Mouse (Mus musculus): Measurements from ENCODE around the gene Camp.
"Not testable (repeated sequence)": the region's sequence is repeated elsewhere in the genome, so short reads cannot be mapped to it uniquely, and the experiment has no call there.

The Camp gene

DNA sequence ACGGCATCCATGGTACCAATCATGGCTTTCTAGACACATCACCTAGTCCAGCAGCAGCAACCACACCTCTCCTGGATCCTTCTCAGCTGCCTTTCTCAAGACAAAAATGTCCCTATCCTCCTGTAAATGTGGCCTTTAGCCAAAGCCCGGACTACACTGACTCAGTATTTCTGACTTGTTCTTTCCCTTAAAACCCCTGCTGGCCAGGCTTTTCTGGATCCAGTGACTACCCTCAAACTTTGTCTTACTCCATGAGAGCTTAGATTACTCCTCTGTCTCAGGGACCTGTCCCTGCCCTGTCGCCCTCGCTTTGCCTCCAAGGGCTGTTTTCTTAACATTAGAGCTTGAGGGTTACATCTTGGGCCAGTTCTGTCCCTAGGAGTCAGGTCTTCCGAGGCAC, 682 bp upstream of the Camp start:
- no peak for DNase-seq (ENCODE audit: low read depth, low spot score)

DNA sequence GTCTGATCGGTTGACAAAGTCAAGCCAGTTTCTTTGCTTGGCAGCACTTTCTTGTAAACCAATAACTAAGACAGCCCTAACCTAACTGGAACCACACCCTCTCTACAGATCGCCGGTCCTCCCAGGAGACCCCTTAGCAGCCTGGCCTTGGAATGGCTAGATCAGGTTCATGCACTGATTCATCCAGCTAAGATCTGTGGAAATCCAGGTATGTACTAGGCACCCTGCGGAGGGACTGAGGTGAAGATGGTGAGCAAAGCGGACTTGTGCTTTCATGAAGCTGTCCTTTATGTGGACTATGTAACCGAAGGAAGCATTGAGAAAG, 16.4 kb downstream of the Camp start:
- DNase-seq (ENCODE audit: low read depth, low spot score), result no peak

DNA sequence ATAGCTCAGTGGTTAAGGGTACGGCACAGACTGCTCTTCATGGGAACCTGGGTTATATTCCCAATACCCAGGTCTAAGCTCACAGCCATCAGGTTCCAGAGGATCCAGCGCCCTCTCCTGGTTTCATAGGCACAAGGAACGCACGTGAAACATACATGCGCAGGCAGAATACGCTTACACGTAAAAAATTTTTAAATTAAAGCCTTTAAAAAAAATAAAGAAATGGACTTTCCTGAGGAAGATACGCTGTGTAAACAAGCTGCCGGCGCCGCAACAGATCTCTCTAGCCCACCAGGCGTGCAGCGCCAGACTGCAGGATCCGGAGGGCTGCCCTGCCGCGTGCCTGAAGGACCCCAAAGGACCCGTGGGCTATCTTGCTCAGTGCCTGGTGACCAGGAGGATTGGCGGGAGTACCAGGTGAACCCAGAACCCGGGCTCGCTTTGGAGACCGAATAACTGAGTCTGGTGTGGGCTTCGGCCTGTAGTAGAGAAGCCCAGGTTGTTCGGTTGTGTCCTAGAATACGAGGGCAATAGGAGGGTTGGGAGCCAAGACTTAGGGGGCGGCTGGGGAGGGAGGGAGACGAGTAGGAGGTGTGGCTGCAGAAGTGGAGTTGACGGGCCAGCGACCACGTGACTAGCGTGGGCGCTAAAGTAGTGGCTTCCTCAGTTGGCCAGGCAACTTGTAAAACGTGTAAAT, 16.9 kb downstream of the Camp start, which contains the start of gene Nme6:
TSS of gene Nme6 (plus strand) at position 359 of the 697 bp plus-strand sequence.
- peak; percentile 92 for DNase-seq (ENCODE audit: low read depth, low spot score)

DNA sequence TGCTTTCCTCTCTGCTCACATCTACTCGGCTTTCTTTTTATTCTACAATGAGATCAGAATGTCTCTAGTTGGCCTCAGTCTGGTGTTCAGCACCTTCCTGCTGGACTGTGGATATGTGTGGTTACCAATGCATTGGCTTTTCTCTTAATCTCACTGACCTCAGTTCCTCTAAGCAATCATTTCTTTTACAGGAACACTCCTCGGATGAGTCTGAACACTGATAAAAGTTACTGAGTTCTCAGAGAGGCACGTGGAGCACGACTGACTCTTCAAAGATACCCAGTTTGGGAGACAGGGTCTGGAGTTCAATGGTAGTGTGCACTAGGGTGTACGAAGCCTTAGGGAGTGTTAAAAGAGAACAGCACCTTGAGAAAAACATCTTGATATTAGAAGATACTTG, 23.2 kb downstream of the Camp start:
- no peak for DNase-seq (ENCODE audit: low read depth, low spot score)

DNA sequence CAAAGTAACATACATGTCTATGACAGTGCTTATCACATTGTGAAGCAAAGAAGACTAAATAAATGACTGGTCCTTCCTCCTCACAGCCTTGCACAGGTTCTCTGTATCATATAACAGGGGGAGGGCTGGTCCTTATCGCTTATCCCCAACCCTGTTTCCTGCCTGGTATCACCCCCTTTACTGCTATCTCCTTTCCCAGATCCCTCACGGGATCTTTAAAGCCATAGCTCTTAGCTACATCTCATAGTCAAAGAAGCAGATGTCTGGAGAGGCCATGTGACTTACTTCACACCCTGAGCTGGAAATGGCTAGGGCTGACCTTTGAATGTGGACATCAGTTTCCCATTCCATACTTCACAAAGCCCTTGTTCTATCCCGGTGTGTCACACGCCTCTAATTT, 23.7 kb downstream of the Camp start:
- no peak for DNase-seq (ENCODE audit: low read depth, low spot score)

DNA sequence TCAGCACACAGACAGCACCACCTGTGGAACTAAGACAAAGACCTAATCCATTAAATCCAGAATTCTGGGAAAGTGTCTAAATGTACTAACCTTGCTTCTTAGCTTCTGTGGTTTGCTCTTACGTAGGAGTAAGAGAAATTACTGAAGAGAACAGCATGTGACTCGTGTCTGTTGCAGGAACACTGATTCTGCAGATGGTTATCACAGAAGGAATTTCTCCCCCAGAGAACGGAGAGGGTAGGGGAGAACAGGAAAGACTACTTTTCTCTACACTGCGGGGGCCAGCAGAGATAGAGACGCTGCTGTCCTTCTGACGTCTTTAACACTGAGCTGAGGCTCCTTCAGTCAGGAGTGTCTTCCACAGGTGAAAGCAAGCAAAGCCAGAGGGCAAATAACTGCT, 33.1 kb downstream of the Camp start:
- DNase-seq (ENCODE audit: low read depth, low spot score), result no peak

DNA sequence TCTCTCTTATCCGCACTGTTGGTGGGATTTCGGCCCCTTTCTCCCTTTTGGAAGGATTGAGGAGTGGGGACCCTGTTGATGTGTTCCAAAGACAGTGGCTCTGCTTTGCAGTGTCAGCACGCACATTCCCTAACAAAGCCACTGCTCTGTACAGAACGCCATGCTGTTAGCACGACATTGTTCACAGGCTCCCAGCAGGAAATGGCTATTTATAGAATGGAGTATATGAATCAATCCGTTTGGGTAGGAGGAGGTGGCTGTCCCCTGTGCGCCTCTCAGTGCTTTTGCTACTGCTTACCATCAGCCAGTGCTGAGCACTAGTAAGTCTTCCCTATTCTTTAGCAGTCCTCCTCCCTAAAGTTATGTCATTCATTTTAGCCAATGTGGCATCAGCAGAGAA, 36.0 kb downstream of the Camp start:
- peak; percentile 24 for DNase-seq (ENCODE audit: low read depth, low spot score)

DNA sequence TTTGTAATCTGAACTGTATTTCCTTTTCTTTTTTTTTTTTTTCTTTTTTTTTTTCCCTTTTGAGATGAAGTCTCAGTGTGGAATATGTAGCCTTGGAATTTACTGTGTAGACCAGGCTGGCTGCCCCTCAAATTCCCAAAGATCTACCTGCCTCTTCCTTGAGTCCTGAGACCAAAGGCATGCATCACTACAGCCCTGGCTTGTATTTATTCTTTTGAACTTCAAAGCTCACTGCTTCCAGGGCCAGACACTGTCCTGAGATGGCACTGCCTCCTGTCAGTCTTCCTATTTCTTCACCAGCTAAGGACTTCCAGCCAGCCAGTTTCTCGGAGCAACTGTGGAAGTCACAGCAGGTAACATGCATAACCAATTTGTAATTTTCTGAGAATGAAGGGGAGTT, 37.4 kb downstream of the Camp start, which contains the start of gene Spink8:
TSS of gene Spink8 (plus strand) at position 301 of the 400 bp plus-strand sequence.
- no peak for DNase-seq (ENCODE audit: low read depth, low spot score)

DNA sequence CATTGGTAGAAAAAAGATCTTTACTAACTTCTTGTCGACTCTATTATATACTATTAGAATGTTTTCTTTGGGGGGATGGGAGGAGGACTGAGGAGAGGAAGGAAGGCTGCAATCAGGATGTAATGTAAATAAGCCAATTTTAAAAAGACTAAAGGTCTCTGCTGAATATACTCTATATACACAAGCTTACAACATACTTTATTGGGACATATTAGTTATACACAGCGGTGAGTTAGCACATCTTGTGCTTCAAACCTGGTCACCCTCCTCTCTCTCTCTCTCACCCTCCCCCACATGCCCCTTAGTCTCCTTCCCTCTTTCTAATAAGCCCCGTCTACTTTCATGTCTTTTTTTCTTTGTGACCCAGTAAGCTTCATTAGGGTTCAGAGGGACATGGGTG, 41.5 kb downstream of the Camp start:
- DNase-seq (ENCODE audit: low read depth, low spot score), result no peak

DNA sequence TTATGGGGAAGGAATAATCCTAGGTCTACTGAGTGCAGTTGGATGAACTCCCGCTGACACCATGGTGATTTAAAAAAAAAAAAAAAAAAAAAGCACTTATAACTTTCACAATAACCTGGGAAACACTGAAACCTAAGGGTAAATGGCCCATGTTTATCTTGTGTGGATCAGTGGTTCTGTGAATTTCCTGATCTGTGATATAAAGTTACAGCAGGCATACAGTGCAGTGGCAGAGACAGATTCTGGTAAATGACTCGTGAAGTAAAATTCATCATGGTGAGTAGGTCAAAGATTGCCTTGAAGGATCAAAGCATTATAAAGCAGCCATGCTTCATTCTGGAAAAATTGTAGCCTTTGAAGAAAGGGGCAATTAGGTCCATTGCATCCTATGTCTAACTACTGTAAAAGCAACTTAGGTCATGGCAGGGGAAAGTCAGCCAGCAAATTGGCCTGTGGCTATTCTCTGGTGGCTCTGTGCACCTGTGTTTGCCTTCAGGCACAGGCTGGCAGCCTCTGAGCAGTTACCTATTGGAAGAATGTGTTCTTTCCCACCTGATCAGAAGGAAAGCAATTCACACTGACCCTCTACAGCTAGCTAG, 42.6 kb downstream of the Camp start:
- no peak for DNase-seq (ENCODE audit: low read depth, low spot score)

DNA sequence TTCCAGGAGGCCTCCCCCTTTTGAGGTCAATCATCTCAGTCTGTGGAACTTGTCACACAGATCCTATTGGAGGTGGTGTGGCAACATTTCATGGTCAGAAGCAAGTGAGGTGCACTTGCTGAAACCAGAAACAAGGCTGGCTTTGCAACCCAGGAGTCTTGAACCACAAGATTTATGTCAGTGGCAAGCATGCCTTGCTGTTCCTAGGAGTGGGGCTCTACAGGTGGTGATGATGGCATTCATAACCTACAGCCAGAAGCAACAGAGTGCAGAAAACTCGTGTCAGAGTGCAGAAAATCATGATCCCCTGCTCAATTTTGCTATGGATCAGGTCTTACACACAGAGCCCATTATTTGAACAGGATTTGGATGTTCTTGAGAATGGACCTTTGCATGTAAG, 43.2 kb downstream of the Camp start:
- DNase-seq (ENCODE audit: low read depth, low spot score), result no peak

DNA sequence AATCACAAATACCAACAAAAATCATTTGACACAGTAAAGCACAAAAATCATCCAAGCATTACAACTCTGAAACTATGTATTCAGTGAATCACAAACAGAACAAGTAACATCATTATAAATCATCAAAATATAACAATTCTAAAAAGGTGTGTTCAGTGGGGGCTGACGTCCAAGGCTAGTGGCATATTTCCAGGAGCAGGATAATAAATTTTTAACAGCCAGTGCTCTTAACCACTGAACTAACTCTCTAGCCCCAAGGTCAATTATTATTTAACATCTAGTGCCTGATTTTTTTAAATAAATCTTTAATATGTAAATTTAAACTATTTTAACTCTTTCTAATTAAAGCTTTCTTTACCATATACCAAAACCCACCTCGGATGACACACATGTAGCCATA, 43.8 kb downstream of the Camp start:
- DNase-seq (ENCODE audit: low read depth, low spot score), result not testable (repeated sequence)

DNA sequence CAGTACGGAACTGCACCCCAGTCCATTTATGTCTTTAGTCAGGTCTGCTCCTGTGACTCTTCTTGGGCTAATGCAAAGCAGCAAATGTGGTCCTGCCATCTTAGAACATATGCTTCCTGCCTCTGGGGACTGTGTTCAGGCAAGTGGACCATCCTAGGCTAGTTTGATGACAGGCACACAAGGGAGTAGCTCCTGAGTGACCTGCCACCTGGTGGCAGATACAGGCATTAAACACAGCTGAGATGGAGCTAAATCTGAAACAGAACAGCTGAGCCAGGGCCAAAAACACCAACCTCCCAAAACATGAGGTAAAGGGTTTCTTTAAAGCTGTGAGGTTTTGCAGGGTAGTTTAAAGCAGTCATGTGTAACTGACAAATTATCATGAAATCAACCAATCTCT, 51.4 kb downstream of the Camp start:
- peak; percentile 73 for DNase-seq (ENCODE audit: low read depth, low spot score)
